27 mouse cellular contexts compared by ENCODE assay signal in the genomic region with DNA sequence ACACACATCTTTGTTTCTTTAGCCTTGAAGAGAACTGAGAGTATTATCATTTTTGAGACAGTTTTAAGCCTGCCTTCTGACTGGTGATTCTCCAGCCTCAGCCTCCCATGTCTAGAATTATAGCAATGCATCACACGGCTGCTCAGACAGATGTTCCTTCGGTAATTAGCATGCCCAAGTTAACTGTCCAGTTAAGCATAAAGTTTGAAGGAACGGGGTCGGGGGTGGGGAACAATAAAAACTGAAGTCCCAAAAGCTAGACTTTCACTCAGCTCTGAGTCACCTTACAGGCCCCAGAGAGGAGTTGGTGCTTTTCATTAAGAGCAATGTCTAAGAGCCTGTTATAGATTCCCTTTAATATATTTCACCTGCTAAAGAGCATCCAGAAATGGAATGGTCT. TPM values are rescaled to one million over a fixed set of nuclear protein-coding genes. Genes with fewer than 3 reads are reported as not detected.
"Had no signal": no experiment of that assay in that cellular context is flagged by ENCODE, and none has a peak within 500 bp of the region (broad histone marks: within the 10 kb centered on the region; RNA-seq: fewer than 3 reads in every experiment).

No protein-coding gene starts in this region.

- H3K4me2 ChIP-seq: limb, embryonic 13.5 days; liver, embryonic 13.5 days; lung, embryonic 14.5 days; midbrain, embryonic 13.5 days had no signal

- H3K9ac ChIP-seq: limb, embryonic 13.5 days; liver, embryonic 13.5 days; lung, embryonic 14.5 days; midbrain, embryonic 13.5 days had no signal

- H3K4me1 ChIP-seq: limb, embryonic 10.5 days; limb, embryonic 13.5 days; liver, embryonic 13.5 days; midbrain, embryonic 13.5 days had no signal

- ATAC-seq: intestine, embryonic 16.5 days; lung, postnatal 0 days; midbrain, embryonic 13.5 days; midbrain, embryonic 16.5 days had no signal

- H3K27me3 ChIP-seq: limb, embryonic 13.5 days; liver, embryonic 13.5 days; midbrain, embryonic 13.5 days had no signal

- H3K4me3 ChIP-seq: limb, embryonic 10.5 days; limb, embryonic 13.5 days; liver, embryonic 13.5 days; midbrain, embryonic 13.5 days had no signal

- H3K9me3 ChIP-seq: limb, embryonic 10.5 days; limb, embryonic 13.5 days; liver, embryonic 13.5 days; midbrain, embryonic 13.5 days had no signal

- DNase-seq: kidney, adult 18-20 months; kidney, adult 9 months; kidney, postnatal 14 days; kidney, postnatal 4 days; liver, embryonic 13.5 days; lung, embryonic 14.5 days; lung, postnatal 36 days; right cerebral cortex, postnatal 25 days; thymus, adult 2 months; thymus, postnatal 14 days; thymus, postnatal 4 days had no signal

- H3K27ac ChIP-seq: limb, embryonic 10.5 days; limb, embryonic 13.5 days; liver, embryonic 13.5 days; midbrain, embryonic 13.5 days; stomach, postnatal 0 days had no signal

- H3K36me3 ChIP-seq: limb, embryonic 10.5 days; limb, embryonic 13.5 days; liver, embryonic 13.5 days; midbrain, embryonic 13.5 days had no signal

RNA-seq across cellular contexts. Expression of gene Fcrl5, which starts 51.8 kb away (rescaled TPM):
- total RNA-seq: layer of hippocampus, adult 18-20 months; left cerebral cortex, adult 8-10 months; liver, adult 2 months; megakaryocyte-erythroid progenitor cell, adult 5-6 weeks had no signal
- polyA plus RNA-seq: intestine, embryonic 16.5 days; kidney, embryonic 16.5 days; limb, embryonic 10.5 days; limb, embryonic 13.5 days; liver, embryonic 13.5 days; liver, embryonic 16.5 days; lung, embryonic 14.5 days; lung, postnatal 0 days; midbrain, embryonic 13.5 days; midbrain, embryonic 16.5 days; neural tube, embryonic 11.5 days; neural tube, embryonic 14.5 days; stomach, embryonic 14.5 days; stomach, postnatal 0 days had no signal
